Mouse (Mus musculus) thymus, postnatal 25 days (tissue): ENCODE measurements around the gene Agap1.

Experiments used
- DNase-seq: peaks from one replicate; pipeline ENCODE4 v3.0.0; 2022

Agap1 gene

DNA sequence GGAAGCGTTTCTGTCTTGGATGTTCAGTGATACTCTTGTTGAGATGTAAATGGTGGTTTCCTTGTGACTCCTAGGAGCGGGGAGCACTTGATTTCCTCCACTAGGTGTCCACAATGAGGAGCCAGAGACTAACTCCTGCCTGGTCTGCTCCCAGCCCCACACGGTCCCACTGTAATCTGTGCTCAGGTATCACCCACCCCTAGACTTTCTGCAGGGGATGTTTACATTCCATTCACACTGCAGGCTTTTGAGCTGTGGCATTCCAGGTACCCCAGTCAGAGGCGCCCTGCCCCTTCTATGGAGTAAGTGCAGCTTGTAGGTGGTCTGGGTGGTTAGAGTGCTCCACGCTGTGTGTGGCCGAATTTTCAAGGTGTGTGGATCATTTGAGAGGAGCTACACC lies 218.5 kb downstream of the Agap1 start:
- DNase-seq, result no peak

DNA sequence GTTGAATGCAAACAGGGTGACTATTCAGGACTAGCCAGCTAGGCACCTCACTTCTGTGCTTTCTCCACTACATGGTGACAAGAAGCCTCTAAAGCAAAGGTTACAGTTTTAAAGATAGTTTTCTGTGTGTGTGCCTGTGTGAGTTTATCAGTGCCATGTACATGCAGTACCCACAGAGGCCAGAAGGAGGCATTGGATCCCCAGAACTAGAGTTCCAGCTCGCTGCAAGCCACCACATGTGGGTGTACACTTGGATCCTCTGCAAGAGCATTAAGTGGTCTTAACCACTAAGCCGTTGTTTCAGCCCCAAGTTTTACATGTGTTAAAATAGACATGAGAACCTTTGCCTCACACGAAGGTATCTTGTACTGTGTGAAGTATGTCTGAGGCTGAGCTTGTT lies 219.1 kb downstream of the Agap1 start:
- DNase-seq, result no peak

DNA sequence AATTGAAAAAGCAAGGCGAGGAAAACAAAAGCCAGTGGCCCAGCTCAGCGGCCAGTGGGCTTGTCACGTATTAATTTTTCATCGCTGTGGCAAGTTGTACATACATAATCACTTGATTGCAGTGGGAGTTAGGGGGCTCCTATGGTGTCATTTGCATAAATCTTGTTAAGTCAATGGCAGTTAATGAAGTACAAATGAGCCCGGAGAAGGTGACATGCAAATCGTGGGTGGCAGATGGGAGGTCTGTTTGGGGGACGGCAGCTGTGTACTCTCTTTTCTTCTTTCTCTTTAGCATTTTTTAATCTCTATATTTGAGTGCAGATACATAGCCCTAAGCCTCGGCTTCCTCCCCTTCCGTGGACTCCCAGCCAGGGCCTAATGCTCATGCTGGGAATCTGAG lies 220.1 kb downstream of the Agap1 start:
- DNase-seq, result no peak

DNA sequence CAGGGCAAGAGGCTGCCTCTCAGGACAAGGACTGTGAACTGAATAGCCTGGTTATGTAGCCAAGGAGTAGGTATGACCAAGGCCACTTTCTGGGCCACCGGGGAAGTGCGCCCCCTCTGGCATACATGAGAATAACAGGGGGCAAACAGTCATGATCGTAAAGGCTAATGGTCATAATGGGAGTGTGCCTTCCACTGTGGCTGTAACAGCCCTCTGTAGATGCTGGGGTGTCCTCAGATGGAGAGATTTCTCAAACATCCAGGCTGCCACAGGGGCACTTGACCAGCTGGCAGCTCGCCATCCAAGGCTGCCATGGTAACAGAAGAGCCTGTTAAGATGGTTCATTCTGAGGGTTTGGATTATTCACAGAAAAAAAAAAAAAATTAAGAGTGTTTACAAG lies 221.8 kb downstream of the Agap1 start:
- DNase-seq, result no peak

DNA sequence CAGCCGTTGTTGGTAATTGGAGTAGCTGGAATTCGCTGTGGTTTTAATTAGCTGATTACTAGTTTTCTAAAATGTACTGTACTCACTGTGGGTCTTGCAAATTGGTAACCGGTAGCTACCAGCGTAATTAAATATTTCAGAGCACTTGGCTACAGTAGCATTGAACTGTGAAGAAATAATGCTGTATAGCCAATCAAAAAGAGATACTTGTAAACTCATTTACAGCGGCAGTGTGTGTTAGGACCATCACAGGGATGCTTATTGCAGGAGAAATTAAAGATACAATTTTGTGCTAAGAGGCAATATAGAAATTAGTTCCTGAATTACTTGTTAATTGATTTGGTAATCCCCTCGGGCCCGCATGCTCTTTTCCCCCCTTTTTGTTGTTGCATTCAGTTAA lies 226.1 kb downstream of the Agap1 start:
- no peak for DNase-seq

DNA sequence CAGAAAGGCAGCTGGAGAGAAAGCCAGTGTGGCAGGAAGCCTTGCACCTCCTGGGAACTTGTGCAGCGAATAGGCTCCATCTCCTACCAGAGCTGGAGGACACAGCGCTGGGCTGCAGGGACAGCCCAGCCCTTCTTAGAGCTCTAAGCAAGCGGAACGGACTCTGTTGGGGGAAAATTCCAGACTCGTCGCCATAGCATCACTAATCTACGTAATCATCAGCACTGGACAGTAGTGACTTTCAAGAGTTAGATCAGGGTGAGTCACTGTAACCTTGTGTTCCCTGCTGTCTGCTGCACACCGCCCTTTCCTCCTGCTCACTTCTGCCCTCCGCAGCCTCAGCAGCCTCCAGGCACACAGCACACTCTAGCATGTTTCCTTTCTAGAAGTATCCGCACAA lies 234.3 kb downstream of the Agap1 start:
- DNase-seq, result no peak

DNA sequence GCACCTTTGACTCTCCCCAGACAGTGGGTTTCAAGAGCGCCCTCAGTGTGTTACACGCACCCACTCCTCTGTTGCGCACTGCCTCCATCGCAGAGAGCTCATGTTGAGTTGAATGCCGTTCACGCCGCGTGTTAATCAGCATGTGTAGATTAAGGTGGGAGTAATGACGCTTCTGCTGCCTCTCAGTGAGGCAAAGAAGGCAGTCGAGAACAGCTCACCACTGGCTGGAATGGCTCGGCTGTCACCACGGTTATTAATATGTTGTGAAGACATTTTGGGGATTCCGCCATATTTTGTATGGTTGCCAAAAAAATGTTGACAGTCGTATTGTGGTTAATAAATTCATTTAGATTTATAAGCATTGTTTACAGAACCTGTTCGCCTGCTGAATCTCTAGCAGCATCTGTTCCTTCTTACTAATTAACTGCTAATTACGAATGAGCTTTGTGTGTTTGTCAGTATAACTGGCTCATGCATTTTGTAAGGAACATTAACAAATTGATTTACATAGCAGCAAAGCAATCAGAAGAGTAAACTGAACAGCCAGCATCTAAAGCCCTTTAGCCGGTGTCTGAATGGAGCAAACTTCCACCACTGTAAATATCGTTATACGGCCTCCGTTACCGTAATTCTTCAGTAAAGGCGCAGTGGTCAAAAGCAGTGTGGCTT lies 235.1 kb downstream of the Agap1 start:
- no peak for DNase-seq

DNA sequence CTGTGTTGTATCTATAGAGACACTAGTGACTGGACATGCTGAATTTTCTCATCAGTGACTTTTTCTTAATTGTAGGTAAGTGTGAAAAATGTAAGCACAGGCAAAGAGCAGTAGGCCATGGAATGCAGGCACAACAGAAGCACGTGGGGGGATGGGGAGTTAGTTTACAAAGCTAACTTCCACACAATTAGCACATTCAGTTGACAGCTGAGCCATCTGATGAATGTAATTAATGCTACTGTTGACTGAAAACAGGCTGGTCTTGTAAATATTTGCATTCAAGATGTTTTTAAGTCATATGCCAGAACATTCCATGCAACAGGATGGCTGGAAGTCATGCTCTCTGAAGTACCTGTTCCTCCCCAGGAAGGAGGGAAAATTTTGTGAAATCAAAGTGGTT lies 236.5 kb downstream of the Agap1 start:
- DNase-seq, result no peak

DNA sequence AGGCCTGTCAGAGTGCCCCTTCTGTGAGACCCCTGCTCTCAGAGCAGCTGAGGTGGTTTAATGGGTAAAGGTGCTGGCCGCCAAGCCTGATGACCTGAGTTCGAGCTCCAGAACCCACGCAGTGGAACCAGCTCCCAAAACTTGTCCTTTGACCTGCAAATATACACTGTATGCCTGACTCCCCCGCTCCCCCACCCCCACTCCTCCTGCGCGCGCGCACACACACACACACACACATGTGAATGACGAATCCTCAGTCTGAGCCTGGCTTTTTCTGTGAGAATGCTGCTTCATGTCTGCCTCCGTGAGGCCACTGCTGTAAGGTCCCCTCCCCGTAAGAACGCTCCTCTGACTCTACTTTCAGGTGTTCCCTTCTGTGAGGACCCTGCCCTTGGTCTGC lies 237.8 kb downstream of the Agap1 start:
- no peak for DNase-seq

DNA sequence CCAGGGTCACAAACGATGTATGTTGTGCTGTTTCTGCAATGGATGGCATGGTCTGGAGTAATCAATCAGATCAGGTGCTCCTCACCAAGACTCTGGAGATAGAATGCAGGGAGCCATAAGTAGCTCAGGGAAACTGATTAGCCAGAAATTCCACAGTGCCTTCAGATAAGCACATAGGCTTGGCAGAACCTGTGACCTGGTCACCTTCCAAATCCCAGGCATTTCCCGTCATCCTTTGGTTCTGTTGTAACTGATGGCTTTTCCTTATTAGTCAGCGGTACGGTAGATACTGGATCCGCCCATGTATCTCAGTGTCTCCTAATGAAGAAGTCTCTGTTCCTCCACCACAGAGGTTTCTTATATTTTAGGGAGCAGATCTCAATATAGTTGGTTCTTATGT lies 240.3 kb downstream of the Agap1 start:
- no peak for DNase-seq

DNA sequence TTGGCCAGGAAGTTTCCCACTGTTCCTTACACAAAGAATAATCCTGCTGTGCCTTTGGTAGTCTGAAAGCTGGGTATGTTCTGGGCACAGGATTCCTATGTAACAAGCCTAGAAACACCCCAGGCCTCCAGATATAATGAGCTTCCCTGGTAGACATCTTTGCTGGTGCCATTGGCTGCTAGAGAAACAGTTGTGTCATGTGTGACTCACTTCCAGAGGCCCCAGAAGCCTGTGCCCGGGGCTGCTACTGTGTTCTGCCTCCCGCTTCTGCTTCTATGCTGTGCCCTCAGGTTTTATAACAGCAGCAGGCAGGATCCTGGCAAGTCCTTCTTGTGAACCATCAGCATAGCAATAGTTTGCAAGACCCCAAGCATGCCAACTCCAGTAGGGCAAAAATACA lies 242.6 kb downstream of the Agap1 start:
- no peak for DNase-seq

DNA sequence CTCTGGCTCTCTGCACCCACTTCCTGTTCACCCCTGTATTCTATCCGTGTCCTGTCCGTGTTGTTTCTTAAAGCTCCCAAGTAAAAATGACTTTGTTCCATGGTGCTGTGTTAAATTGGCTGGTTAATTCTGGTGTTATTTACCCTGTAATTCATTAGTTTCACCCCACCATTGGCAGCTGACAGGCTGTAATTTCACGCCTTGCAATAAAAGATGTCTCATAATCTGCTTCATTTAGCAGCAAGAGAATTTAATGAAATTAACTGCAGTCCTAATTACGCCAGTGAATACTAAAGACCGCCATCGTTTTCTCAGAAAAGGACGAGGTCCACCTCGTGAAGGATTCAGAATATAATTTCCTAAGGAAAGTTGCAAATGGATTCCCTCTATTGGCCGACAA lies 245.6 kb downstream of the Agap1 start:
- DNase-seq, result no peak

DNA sequence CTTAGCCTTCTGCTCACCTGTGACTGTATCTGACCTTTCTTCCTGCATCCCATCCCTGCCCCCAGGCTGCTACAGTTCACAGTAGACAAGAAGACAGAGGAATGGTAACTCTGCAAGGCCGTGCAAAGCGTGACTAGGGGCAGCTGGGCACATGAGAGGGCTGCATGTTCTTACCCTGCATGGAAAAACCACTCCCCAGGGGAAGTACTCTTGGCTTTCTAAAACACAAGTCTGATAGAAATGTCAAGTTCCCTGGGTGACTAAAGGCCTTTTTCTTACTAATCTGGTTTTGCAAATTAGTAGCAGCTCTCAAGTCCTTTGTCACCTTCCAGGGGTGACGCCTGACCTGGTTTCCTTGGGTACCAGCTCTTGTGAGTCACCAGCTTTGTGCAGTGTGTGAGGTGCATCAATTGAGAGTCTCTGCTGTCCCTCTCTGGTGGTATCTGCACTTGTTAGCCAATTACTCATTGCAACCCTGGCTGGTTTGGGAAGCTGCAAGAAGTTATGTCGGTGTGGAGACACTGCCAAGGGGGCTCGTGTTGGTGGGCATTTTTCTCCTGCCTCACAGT lies 246.6 kb downstream of the Agap1 start:
- DNase-seq, result no peak

DNA sequence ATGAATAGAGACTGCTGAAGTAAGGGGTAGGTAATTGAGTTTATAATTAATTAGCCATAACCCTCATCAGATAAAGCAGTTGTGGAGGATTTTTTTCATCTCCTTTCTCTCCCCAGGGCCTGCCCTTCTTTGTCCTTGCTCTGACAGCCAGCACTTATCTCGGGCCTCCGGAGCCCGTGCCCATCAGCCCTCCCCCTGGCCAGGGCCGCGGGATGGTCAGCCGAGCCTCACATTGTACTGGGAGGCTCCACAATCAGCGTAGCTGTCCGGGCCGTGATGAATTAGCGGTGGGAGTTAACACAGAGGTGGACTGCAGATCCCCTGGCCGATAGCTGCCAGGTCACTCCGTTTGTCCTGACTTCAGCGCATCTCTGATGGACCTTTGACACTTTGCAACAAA lies 248.7 kb downstream of the Agap1 start:
- DNase-seq, result no peak

DNA sequence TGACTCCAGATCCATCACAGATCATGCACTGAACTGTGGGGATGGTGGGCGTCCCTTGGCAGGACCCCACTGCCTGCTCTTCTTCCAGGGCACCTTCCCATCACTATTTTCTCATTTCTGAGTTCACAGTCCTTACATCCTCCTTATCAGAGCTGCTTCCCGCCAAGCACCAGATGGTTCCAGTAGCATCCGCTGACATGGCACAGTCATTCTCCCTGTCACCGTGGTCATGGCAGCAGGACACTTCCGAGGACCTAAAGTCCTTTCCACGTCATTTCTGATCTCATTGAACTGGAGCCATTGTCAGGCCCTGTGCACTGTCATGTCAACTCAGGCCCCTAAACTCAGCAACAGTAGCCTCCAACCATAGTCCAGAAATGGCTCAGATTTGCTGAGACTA lies 251.1 kb downstream of the Agap1 start:
- no peak for DNase-seq

DNA sequence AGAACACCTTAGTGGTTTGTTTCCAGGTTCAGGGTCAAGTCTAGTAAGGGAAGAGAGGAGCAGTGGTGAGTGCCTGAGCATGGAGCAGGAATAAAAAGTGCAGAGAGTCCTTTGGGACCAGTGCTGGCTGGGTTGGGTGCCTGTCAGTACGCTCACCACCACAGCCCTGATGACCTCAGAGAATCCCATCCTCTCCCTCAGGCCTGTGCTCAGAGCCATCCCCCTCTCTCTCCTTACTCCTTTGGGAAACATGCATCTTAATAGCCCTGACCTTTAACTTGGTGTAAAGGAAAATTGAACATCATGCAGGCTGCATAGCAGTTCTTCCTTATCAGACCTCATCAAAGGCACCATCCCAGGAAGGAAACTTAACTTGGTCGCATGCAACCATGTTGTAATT lies 252.3 kb downstream of the Agap1 start:
- no peak for DNase-seq

DNA sequence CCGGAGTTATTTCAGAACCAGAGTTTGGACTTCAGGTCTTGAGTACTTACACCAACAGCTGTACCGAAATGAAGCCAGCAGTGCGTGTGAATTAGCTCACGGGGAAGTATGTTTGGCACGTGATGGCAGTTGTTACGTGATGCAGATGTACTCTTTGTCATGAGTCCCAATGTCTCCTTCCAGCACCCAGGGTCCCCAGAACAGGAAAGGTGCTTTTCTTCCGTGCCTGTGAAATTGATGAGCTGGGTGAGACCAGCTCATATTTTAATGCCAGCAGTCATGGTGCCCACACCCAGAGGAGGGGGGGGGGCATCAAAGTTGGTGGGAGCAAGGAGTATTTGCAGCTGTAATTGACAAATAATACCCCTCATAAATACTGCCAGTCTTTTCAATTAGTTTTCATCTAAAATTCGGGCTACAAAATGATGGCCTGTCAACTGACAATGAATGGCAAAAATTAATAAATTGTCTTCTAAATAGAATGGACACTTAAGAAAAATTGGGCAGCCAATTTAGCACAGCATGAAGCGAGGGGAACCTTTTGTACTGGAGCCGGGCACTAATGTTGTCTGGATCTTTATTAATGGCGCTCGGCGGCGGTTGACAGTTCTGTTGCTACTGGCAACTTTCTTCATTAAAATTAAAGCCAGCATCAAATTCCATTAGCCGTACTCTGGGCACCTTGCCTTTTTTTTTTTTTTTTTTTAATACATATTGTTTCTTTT lies 253.3 kb downstream of the Agap1 start:
- DNase-seq, result no peak

DNA sequence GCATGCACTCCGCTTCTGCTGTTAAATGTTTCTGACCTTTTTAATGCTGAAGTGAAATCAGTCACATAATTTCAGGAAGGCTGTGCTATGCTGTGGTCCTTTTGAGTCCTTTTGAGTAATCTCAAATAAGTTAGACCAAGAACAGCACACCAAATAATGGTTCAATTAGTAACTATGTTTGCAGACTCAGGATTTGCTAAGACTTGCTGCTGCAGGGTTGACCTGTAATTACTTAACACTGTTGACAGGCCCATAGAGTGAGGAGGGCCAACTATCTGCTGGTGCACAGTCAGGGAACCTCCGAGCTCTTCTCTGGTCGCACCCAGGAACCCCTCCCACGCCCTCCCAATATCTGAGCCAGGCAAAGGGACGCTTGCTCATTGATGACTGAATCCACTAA lies 255.2 kb downstream of the Agap1 start:
- no peak for DNase-seq

DNA sequence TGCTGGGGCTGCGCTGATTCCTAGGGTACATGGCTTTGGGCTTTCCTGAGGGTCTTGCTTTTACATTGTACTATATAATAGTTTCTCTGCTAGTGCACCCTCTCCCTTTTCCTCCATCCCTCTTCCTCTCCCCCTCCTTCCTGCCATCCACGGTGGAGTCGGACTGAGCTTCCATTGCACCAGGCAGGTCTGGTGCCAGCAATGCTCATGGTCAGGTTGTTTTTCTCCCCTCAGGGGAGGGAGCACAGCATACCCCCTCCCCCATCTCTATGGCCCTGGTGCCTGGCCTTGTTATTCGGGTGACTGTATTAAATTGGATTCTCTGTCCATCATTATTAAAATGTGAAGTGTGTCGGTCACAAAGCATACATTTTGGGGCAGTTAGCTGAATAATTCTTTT lies 259.1 kb downstream of the Agap1 start:
- no peak for DNase-seq

DNA sequence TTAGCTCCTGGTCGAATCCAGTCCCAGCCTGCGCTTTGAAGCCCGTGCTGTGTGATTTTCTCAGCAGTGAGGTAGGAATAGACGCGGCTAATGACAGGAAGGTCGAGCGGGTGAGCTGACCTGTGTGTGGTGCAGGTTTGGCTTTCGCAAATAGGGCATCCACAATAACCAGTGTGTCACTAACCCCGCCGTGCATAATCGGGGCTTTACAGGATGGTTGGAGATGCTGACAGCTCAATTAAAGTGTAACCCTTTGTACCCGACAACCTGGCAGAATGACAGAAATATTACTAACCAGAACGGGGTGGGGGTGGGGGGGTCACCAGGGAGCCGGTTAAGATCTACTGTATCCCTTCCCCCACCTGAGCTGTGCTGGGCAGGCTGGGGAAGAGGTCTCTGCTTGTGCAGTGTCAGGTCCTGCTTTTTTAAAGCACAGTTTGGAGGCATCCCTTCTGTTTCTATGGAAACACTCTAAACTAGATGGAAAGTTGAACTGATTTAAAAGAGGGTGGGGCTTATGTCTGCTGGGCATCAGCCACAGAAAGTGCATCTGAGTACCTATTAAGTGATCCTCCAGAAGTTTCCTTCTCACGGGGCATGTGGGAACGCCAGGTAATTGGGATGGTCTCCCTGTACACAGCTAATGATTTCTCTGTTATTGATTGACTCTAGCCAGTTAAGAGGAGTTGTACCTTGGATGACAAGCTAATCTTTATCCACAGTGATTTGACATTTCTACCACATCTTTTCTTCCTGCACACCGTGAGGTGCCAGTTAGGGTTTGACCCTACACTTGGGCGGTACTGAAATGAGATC lies 259.8 kb downstream of the Agap1 start:
- DNase-seq, result no peak

DNA sequence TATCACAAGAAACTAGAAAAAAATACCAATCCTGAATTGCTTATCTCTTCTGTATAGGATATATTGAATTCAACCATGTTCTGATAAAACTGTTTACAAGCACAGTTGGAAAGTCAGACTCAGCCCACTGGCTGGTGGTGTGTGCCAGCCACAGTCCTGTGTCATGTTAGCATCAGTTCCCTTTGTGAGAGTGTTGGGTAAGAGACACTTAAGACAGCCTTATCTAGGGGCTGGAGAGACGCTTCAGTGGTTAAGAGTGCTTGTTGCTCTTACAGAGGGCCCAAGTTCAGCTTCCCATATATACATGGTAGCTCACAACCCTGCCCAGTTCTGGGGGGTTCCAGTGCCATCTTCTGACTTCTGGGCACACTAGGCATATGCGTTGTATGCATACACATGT lies 261.6 kb downstream of the Agap1 start:
- no peak for DNase-seq

DNA sequence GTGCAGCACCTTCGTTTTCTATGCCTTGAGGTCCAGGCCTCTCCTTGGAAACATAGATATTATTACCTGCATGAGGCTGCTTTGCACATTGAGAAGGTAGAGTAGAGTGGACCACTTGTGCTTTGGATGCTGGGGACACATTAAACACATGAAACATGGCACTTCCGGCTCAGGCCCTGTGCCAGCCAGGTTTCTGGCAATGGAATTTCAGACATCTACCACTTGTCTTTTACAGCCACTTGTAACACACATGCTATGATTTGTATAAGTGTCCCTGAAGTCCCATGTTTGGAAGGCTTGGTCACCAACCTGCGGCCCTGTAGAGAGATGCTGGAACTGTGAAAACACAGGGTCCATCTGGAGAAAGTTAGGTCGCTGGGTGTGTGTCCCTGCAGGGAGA lies 262.5 kb downstream of the Agap1 start:
- no peak for DNase-seq

DNA sequence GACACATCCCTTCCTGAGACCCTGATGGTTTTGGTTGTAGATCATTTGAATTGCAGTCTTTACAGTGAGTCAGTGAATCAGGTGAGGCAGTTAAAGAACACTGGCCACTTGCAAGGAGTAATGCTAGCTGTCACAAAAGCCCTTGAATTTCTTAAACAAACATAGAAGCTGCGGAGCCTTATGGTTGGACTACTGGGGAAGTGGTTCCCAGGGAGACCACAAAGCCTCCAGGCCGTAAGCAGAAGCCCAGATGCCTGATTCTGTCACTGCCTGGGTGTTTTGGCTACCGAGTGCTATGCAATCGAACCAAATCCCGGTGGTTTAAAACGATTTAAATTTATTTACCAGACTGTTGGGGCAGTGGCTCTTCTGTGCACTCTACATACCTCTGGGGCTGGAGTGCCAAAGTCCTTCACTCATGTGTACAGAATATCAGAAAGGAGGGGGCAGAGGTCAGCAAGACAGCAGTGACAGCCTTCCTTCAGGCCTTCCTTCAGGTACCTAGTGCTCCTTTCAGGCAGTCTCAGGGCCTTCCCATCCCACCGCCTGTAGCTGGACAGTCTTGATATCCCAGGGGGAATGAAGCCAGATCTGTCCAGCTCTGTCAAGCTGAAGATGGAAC lies 264.3 kb downstream of the Agap1 start:
- no peak for DNase-seq
